Mouse (Mus musculus) C2C12 (cell line): Measurements from ENCODE around the gene Cdyl2. TPM values are rescaled to one million over a fixed set of nuclear protein-coding genes. Genes with fewer than 3 reads are reported as not detected.

ENCODE experiments used
- H3K27me3 ChIP-seq: one replicate; pipeline ENCODE4 v1.6.1; 2011; ENCODE audit not compliant: control insufficient read depth, insufficient read depth, insufficient read length
- H3K36me3 ChIP-seq: one replicate; pipeline ENCODE4 v1.6.1; 2011; ENCODE audit not compliant: control insufficient read depth, insufficient read depth
- H3K4me3 ChIP-seq: one replicate; pipeline ENCODE4 v1.5.1; 2011; ENCODE audit warnings: mild to moderate bottlenecking, control low read depth; ENCODE audit not compliant: poor library complexity, insufficient read depth, severe bottlenecking
- H3K79me2 ChIP-seq: one replicate; pipeline ENCODE4 v1.6.1; 2011; ENCODE audit not compliant: control insufficient read depth, insufficient read depth
- H3K79me3 ChIP-seq: one replicate; pipeline ENCODE4 v1.6.1; 2011; ENCODE audit warnings: low read depth, control low read depth
- H3ac ChIP-seq: one replicate; pipeline ENCODE3; 2011; ENCODE audit warnings: low read depth; ENCODE audit not compliant: control insufficient read depth, insufficient read length
- CEBPB ChIP-seq: IDR thresholded peaks from one replicate; pipeline ENCODE4 v1.6.1; 2011; ENCODE audit warnings: low read depth, mild to moderate bottlenecking, control low read depth, moderate library complexity
- CTCF ChIP-seq: IDR thresholded peaks from one replicate; pipeline ENCODE4 v1.5.1; 2011; ENCODE audit not compliant: control insufficient read depth, insufficient read depth, insufficient read length
- FOSL1 ChIP-seq: IDR thresholded peaks from one replicate; pipeline ENCODE4 v1.8.0; 2011; ENCODE audit warnings: mild to moderate bottlenecking, low read length; ENCODE audit not compliant: poor library complexity, insufficient read depth, severe bottlenecking
- MAX ChIP-seq: IDR thresholded peaks from one replicate; pipeline ENCODE4 v1.6.1; 2011; ENCODE audit warnings: mild to moderate bottlenecking, control low read depth
- MYOD1 ChIP-seq: IDR thresholded peaks from one replicate; pipeline ENCODE4 v1.6.1; 2011; ENCODE audit warnings: low read depth; ENCODE audit not compliant: control insufficient read depth, insufficient read length
- MYOG ChIP-seq: IDR thresholded peaks from one replicate; pipeline ENCODE4 v1.6.1; 2011; ENCODE audit not compliant: control insufficient read depth, insufficient read length; ENCODE audit errors: extremely low read depth
- USF1 ChIP-seq: IDR thresholded peaks from one replicate; pipeline ENCODE4 v1.6.1; 2011; ENCODE audit warnings: low read depth, mild to moderate bottlenecking, control low read depth, moderate library complexity
- polyA plus RNA-seq: library from polyadenylated mRNA; unstranded; fragments of >200 nt; fragmentation: generic; extraction: Trizol; gene quantifications from one replicate; pipeline ENCODE4 v1.2.1, GENCODE M21; 2012; ENCODE audit warnings: missing spikeins

The Cdyl2 gene
- polyA plus RNA-seq, 1 experiment: 0.35 TPM

DNA sequence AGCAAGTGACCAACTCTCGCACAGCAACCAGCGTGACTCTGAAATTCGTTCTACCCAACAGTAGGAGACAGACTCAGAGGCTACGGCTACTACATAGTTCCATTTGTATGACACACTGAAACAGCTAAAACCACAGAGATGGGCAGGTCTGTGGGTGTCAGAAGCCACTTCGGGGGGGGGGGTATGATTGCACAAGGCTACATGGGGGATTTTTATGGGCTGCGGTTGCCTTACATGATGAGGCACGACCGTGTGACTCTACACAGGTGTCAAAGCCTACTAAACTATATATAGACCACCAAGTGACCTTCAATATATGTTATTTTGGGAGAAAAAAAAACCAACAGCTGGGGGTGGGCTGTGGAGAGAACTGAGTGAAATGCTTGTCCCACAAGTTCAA, 96.8 kb downstream of the Cdyl2 start:
- H3K36me3 ChIP-seq: no peaks in the 10 kb centered on the region

DNA sequence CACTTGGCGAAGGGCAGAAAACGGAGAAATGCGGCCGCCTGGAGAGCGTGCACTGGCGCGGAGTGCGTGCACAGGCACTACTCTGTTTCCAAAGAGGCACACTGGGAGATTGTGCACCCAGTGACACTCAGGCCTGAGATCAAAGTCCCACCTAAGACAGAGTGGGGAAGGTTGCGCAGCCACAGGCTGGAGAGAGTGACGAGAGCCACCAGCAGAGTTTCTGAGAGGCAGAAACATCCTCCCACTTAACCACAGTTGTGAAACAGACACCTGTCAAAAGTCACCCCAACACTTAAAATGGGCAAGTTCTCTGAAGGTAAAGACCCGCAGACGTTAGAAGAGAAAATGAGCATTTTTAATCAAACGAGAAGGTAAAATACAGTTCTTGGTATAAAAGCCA, 97.5 kb downstream of the Cdyl2 start:
- no peaks in the 10 kb centered on the region for H3K79me2 ChIP-seq
- no peak for TF ChIP-seq MAX
- TF ChIP-seq CEBPB: no peak
- no peak for TF ChIP-seq MYOD1
- TF ChIP-seq MYOG: no peak
- no peak for TF ChIP-seq FOSL1
- TF ChIP-seq USF1: no peak
- TF ChIP-seq CTCF: no peak
- no peak overlapping the region for H3ac ChIP-seq
- H3K36me3 ChIP-seq: no peaks in the 10 kb centered on the region
- no peaks in the 10 kb centered on the region for H3K27me3 ChIP-seq
- no peaks in the 10 kb centered on the region for H3K79me3 ChIP-seq
- no peak overlapping the region for H3K4me3 ChIP-seq

More for the DNA sequence above, 96.8 kb downstream of the Cdyl2 start:
- TF ChIP-seq USF1 (no peak), CTCF (no peak), MYOD1 (no peak), CEBPB (peak; percentile 80), FOSL1 (no peak)
- Histone ChIP-seq H3K4me3 (no peak overlapping the region), H3ac (no peak overlapping the region), H3K79me3 (no peaks in the 10 kb centered on the region), H3K27me3 (no peaks in the 10 kb centered on the region), H3K79me2 (no peaks in the 10 kb centered on the region)

DNA sequence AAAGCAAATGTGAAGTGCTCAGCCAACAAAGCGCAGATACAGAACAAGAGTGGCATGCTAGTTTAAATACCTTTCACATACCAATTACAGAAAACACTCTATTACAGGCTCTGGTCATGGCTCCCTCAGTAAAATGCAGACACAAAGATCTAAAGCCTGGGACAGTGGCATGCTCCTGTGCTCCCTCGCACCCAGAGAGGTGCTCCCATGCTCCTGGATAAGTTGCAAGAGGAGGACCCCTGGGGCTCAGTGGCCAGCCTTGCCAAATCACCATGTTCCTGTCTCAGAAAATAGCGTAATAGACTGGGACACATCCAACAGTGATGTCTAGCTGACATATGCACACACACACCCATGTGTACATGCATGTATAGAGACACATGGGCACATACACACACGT, 98.4 kb downstream of the Cdyl2 start:
- TF ChIP-seq CEBPB: no peak
- TF ChIP-seq USF1: no peak
- no peak for TF ChIP-seq MYOG
- TF ChIP-seq MYOD1: no peak
- TF ChIP-seq FOSL1: no peak
- no peak for TF ChIP-seq CTCF
- no peak for TF ChIP-seq MAX
- Histone ChIP-seq H3K36me3 (no peaks in the 10 kb centered on the region), H3K79me3 (no peaks in the 10 kb centered on the region), H3K4me3 (no peak overlapping the region), H3K27me3 (no peaks in the 10 kb centered on the region), H3ac (no peak overlapping the region), H3K79me2 (no peaks in the 10 kb centered on the region)

DNA sequence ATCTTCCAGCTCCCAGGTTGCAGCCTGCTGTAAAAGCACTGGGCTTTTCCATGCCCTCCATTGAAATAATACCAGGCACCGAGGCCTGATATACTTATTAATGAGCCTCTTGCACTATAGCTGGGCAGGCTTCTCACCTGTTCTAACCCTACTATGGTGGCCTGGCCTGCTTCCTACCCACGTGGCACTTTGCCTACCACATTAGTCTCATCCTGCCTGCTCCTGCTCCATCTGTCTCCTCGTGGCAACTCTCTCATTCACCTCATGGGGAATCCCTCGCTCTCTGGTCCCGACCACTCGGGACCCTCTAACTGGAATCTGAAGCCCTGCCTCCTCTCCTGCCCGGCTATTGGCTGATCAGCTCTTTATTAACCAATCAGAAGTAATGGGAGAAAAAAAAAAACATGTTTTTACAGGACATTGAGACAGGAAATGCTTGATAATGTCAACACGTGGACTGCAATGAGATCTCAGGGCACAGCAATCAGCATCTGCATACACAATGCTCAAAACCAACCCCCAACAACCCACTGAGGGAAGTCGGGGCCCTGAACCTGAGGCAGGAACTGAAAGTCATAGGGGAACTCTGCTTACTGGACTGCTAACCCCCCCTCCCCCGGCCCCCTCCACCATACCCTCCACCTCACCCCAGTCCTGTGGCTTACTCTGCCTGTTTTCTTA, 99.2 kb downstream of the Cdyl2 start:
- no peaks in the 10 kb centered on the region for H3K36me3 ChIP-seq
- H3K79me2 ChIP-seq: no peaks in the 10 kb centered on the region
- H3K4me3 ChIP-seq: no peak overlapping the region
- no peaks in the 10 kb centered on the region for H3K79me3 ChIP-seq
- no peak overlapping the region for H3ac ChIP-seq
- no peak for TF ChIP-seq MYOD1
- TF ChIP-seq MAX: no peak
- no peak for TF ChIP-seq FOSL1
- TF ChIP-seq USF1: no peak
- no peak for TF ChIP-seq CEBPB
- TF ChIP-seq MYOG: no peak
- TF ChIP-seq CTCF: no peak
- H3K27me3 ChIP-seq: no peaks in the 10 kb centered on the region

DNA sequence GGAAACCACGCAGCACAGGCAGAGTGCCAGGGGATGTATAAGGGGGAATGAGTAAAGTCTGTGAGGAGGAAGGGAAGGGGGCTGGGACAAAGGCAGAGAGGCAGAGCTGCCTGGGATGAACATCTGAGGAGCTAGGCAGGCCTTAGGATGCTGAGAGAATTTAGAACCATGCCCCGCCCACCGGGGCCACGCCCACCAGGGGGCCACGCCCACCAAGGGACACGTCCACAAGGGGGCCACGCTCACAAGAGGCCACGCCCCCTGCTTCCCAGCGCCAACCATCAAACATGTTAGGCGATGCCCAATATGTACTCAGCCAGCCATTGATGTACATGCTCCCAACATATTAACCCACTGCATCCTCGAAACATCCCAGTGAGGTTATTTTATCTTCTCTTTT, 102.7 kb downstream of the Cdyl2 start:
- TF ChIP-seq MYOG: no peak
- TF ChIP-seq MYOD1: no peak
- TF ChIP-seq MAX: no peak
- no peak for TF ChIP-seq FOSL1
- TF ChIP-seq CTCF: no peak
- TF ChIP-seq USF1: no peak
- TF ChIP-seq CEBPB: no peak
- H3K79me3 ChIP-seq: no peaks in the 10 kb centered on the region
- no peak overlapping the region for H3ac ChIP-seq

DNA sequence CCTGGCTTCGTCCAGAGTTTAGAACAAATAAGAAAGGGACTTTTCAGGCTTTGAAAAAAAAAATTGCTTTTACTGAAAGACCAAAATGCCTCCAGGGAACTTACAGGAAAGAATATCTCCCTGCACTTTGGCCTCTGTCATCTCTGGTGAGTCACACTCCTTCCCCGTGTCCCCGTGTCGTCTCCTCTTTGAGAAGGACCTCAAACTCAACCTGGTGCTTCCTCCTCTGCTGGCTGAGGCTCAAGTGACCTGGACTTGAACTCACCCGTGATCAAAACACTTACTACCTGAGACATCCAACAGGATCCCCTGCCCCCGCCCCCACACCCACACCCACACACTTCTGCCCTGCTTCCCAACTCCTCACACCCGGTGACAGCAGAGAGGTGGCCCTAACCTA, 103.8 kb downstream of the Cdyl2 start:
- Histone ChIP-seq H3K79me2 (no peaks in the 10 kb centered on the region), H3K27me3 (no peaks in the 10 kb centered on the region), H3K79me3 (no peaks in the 10 kb centered on the region), H3ac (no peak overlapping the region), H3K4me3 (no peak overlapping the region), H3K36me3 (no peaks in the 10 kb centered on the region)
- TF ChIP-seq MAX (no peak), MYOG (no peak), CEBPB (no peak), FOSL1 (no peak), CTCF (no peak), MYOD1 (no peak), USF1 (no peak)

More for the DNA sequence above, 102.7 kb downstream of the Cdyl2 start:
- Histone ChIP-seq H3K27me3 (no peaks in the 10 kb centered on the region), H3K36me3 (no peaks in the 10 kb centered on the region), H3K4me3 (no peak overlapping the region), H3K79me2 (no peaks in the 10 kb centered on the region)
